Mouse (Mus musculus) spleen, adult 2 months (tissue): ENCODE measurements around the gene Itga11.

Source experiments
- CTCF ChIP-seq: fragments of 200-500 bp; IDR thresholded peaks from 2 replicates; pipeline ENCODE4 v1.5.1; 2011; ENCODE audit warnings: mild to moderate bottlenecking, inconsistent platforms; ENCODE audit not compliant: insufficient read depth, insufficient read length, insufficient replicate concordance; ENCODE audit errors: extremely low read depth
- POLR2A ChIP-seq: fragments of 200-500 bp; IDR thresholded peaks from 2 replicates; pipeline ENCODE4 v1.6.1; 2011; ENCODE audit warnings: low read depth, low read length, inconsistent platforms

DNA sequence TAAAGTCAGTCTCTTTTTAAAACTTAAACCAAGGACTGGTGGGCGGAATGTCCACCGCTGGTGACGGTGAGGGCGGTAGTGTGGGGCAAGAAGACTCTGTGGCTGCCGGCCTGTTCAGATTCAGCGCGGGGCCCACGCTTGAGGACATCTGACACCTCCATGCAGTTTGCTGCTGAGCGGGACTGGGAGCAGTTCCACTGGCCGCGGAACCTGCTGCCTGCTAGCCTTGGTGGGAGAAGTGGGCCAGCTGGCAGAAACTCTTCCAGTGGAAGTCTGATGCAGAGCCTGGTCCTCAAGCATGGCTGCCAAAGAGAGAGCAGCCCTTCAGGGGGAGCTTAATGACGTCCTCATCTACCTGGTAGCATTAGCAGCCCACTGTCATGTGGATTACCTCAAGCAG lies 112.2 kb downstream of the Itga11 start:
- no peak for TF ChIP-seq POLR2A
- TF ChIP-seq CTCF = no peak
